Mouse (Mus musculus) E14TG2a.4 (cell line): ENCODE measurements around the gene Caskin1.

Source experiments
- H3K27me3 ChIP-seq: 2 replicates; pipeline ENCODE4 v1.6.1; 2014; ENCODE audit warnings: low read length, control low read depth; ENCODE audit not compliant: insufficient read depth
- H3K36me3 ChIP-seq: 2 replicates; pipeline ENCODE4 v1.6.1; 2014; ENCODE audit warnings: low read length, control low read depth; ENCODE audit not compliant: insufficient read depth
- H3K4me1 ChIP-seq: replicated peaks from 2 replicates; pipeline ENCODE4 v1.6.1; 2014; ENCODE audit warnings: low read depth, low read length, control low read depth
- H3K4me3 ChIP-seq: replicated peaks from 2 replicates; pipeline ENCODE4 v1.5.1; 2014; ENCODE audit warnings: mild to moderate bottlenecking, low read length
- H3K9me3 ChIP-seq: 2 replicates; pipeline ENCODE4 v1.6.1; 2014; ENCODE audit warnings: low read length, control low read depth
- CTCF ChIP-seq: conservative IDR thresholded peaks from 2 replicates; pipeline ENCODE4 v1.5.1; 2014; ENCODE audit warnings: low read length
- NANOG ChIP-seq: IDR thresholded peaks from 2 replicates; pipeline ENCODE4 v1.6.1; 2014; ENCODE audit warnings: borderline replicate concordance, low read length, mixed read lengths
- POU5F1 ChIP-seq: IDR thresholded peaks from 2 replicates; pipeline ENCODE4 v1.6.1; 2014; ENCODE audit warnings: low read length, borderline replicate concordance

Caskin1 gene

DNA sequence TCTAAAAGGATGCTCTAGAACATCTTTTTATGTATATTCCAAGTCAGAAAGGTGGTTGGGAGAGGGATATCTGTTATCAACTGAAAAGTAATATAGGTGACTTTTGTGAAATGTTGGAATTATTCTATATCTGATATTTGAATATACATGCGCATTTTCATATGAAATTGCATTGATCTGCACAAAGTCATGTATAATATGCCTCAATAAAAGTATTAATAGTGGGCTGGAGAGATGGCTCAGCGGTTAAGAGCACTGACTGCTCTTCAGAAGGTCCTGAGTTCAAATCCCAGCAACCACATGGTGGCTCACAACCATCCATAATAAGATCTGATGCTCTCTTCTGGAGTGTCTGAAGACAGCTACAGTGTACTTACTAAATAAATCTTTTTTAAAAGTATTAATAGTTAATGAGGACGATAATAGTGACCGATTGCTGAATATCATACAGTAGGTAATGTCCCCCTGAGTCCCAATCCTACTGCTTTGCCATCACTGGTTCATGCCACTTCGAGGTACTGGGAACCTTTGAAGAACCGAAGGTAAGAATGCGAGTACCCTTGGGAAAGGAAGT, 19.0 kb upstream of the Caskin1 start:
- Histone ChIP-seq H3K27me3 (no peaks in the 10 kb centered on the region), H3K4me3 (peak overlapping the region; percentile 96), H3K4me1 (peaks cover 44% of the 10 kb centered on the region), H3K36me3 (peaks cover 57% of the 10 kb centered on the region), H3K9me3 (no peaks in the 10 kb centered on the region)
- TF ChIP-seq POU5F1: no peak
- TF ChIP-seq NANOG: no peak
- TF ChIP-seq CTCF: no peak

DNA sequence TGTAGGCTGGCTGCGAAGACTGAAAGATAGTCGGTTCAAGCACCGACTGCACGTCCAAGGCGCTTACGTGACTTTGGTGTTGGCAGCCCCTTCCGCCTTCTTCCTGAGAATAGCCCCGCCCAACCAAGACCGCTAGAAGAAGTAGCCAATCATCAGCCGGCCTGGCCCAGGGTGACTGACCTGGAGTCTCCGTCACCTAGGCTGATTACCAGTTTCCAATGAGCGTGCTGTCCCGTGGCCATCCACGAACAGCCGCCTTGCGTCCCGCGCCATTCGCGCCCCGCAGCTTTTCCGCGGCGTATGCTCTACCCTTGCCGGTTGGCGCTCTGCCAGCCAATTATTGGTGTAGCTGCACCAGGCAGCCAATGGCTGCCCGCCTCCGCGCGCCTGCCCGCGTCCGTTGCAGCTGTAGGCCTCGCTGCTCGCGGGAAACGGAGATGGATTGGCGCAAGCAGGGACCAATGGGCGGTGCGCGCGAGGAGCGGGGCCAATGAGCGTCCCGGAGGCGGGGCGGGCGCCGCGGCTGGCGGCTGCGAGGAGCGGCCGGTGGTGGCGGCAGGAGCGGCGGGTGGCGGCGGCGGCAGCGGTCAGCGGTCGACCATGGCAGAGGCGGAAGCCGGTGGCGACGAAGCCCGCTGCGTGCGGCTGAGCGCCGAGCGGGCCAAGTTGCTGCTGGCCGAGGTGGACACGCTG, 18.3 kb upstream of the Caskin1 start, which contains the start of the genes E4f1 and Pgp:
E4f1 (minus strand) TSS at position 404 of the 693 bp plus-strand sequence.
Pgp (plus strand) TSS at position 483 of the 693 bp plus-strand sequence.
- Histone ChIP-seq H3K9me3 (no peaks in the 10 kb centered on the region), H3K4me3 (peak within 1 kb of the TSS; percentile 96), H3K36me3 (peaks cover 58% of the 10 kb centered on the region), H3K4me1 (peaks cover 47% of the 10 kb centered on the region), H3K27me3 (no peaks in the 10 kb centered on the region)
- no peak for TF ChIP-seq CTCF
- TF ChIP-seq POU5F1: no peak
- TF ChIP-seq NANOG: no peak

DNA sequence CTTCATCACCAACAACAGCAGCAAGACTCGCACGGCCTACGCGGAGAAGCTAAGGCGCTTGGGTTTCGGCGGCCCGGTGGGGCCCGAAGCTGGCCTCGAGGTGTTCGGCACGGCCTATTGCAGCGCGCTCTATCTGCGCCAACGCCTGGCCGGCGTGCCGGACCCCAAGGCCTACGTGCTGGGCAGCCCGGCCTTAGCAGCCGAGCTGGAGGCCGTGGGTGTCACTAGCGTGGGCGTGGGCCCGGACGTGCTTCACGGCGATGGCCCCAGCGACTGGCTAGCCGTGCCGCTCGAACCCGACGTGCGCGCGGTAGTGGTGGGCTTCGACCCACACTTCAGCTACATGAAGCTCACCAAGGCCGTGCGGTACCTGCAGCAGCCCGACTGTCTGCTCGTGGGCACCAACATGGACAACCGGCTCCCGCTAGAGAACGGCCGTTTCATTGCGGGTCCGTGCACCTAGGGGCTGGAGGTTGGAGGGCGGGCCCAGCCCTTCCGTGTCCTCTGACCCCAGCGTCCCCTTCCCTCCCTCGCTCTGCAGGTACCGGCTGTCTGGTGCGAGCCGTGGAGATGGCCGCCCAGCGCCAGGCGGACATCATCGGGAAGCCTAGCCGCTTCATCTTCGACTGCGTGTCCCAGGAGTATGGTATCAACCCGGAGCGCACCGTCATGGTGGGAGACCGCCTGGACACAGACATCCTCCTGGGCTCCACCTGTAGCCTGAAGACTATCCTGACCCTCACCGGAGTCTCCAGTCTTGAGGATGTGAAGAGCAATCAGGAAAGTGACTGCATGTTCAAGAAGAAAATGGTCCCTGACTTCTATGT, 17.5 kb upstream of the Caskin1 start:
- H3K36me3 ChIP-seq: peaks cover 62% of the 10 kb centered on the region
- H3K4me3 ChIP-seq: peak overlapping the region; percentile 96
- TF ChIP-seq NANOG: no peak
- TF ChIP-seq CTCF: no peak
- no peak for TF ChIP-seq POU5F1
- no peaks in the 10 kb centered on the region for H3K27me3 ChIP-seq
- H3K4me1 ChIP-seq: peaks cover 47% of the 10 kb centered on the region
- no peaks in the 10 kb centered on the region for H3K9me3 ChIP-seq

DNA sequence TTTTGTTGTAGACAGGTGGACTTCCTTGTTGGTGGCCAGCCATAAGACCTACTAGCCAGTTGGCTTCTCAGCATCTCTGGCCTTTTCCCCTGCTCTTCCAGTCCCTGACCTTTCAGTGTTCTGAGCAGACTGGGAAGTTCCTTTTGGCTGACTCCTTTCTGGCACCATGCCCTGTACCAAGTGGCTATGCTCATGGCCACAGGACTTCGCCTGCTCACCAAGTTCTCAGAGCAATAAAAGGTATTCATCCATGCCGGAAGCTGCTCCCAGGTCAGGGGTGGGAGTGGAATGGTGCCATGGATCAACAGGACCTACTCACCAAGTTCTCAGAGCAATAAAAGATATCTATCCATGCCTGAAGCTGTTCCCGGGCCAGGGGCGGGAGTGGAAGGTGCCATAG, 15.9 kb upstream of the Caskin1 start:
- Histone ChIP-seq H3K36me3 (peaks cover 66% of the 10 kb centered on the region), H3K4me1 (peaks cover 52% of the 10 kb centered on the region), H3K9me3 (no peaks in the 10 kb centered on the region), H3K27me3 (no peaks in the 10 kb centered on the region), H3K4me3 (peak overlapping the region; percentile 96)
- TF ChIP-seq CTCF (no peak), POU5F1 (no peak), NANOG (no peak)

DNA sequence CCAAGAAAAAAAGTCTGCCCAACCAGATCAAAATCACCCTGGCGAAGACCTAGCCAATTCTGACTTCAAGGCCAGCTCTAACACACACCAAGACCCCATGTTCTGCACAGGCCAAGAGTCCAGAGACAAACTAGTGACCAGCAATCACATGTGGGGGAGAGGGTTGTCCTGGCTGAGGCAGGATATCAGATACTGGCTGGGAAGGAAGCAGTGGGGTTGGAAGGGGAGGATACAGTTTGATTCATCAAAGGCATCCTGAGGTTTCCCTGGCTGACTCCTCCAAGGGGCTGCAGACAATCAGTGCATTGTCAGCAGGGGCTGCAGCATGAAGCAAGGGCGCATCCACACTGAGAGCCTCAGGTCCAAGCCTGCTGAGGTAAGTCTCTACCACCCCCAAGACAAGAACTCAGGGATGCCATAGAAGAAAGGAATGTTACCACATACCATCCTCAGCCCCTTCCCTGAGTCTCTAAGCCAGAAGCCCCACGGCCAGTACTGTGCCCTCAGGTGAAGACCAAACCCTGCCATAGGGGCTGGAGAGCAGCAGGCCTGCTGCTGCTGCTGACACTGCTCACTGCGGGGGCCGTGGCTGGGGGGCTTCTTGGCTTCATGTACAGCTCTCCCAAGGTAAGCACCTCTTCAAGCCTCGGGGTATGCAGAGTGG, 14.7 kb upstream of the Caskin1 start, which contains the start of gene Bricd5:
Bricd5 (plus strand) TSS at position 273 of the 664 bp plus-strand sequence.
- H3K36me3 ChIP-seq: peaks cover 72% of the 10 kb centered on the region
- TF ChIP-seq CTCF (no peak), POU5F1 (no peak), NANOG (no peak)
- peak within 1 kb of the TSS; percentile 96; the same call in 1 of the 2 replicates for H3K4me3 ChIP-seq
- H3K9me3 ChIP-seq: no peaks in the 10 kb centered on the region
- no peaks in the 10 kb centered on the region for H3K27me3 ChIP-seq
- peaks cover 59% of the 10 kb centered on the region for H3K4me1 ChIP-seq

DNA sequence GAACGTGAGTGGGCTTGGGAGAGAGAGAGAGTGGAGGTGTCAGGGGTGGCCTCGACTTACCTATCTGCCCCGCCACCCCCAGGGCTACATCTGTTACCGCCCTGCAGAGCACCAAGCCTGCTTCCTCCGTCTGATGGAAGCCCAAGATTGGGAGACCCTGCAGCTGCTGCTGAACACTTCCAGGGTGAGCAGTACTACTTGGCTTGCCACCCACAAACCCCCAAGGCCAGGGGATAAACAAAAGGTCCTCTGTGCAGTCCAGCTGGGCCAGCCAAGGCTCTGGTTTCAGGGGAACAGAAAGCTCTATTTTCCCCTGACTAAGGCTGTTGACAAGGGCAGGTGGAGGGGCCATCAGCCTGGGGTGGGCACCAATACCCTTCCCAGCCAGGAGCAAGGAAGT, 13.8 kb upstream of the Caskin1 start:
- Histone ChIP-seq H3K27me3 (no peaks in the 10 kb centered on the region), H3K36me3 (peaks cover 72% of the 10 kb centered on the region), H3K4me3 (no peak overlapping the region), H3K9me3 (no peaks in the 10 kb centered on the region), H3K4me1 (peaks cover 56% of the 10 kb centered on the region)
- TF ChIP-seq POU5F1 (no peak), NANOG (no peak), CTCF (no peak)

DNA sequence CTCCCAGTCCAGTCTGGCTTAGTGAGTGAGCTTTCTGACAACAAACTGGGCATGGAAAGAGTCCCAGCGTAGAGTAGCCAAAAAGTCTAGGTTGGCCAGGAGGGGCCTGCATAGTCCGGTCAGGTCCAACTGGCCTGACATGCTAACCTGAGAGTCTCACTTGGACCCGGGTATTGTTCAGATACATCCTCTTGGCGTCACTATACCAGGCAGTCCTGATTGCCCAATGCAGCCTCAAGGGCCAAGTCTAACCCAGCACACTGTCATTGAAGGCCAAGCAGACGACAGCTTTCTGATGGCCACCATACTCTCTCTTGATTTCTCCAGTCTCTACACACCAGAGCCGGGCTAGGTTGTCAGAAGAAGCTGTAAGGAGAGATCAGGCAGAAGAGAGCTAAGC, 12.8 kb upstream of the Caskin1 start:
- Histone ChIP-seq H3K4me1 (peaks cover 66% of the 10 kb centered on the region), H3K27me3 (no peaks in the 10 kb centered on the region)

More for the DNA sequence above, 12.8 kb upstream of the Caskin1 start:
- TF ChIP-seq CTCF (no peak), POU5F1 (no peak), NANOG (no peak)
- Histone ChIP-seq H3K4me3 (no peak overlapping the region), H3K9me3 (no peaks in the 10 kb centered on the region), H3K36me3 (peaks cover 72% of the 10 kb centered on the region)
